Mouse (Mus musculus): Measurements from ENCODE around the gene Tars2.
"Not testable (repeated sequence)": the region's sequence is repeated elsewhere in the genome, so short reads cannot be mapped to it uniquely, and the experiment has no call there.

Tars2 gene

GRCm38 (mm10) chr3:95760106-95760505 lies at the start of gene Tars2:
Gene Tars2 (minus strand): TSS chr3:95760206.
- no peak for DNase-seq

- DNase-seq: no peak
These were observed 48.4 kb upstream of the Tars2 start for GRCm38 (mm10) chr3:95808384-95808783.

GRCm38 (mm10) chr3:95807630-95808029 lies 47.6 kb upstream of the Tars2 start:
- not testable (repeated sequence) for DNase-seq

GRCm38 (mm10) chr3:95806677-95807076 lies 46.7 kb upstream of the Tars2 start:
- DNase-seq: no peak

DNA sequence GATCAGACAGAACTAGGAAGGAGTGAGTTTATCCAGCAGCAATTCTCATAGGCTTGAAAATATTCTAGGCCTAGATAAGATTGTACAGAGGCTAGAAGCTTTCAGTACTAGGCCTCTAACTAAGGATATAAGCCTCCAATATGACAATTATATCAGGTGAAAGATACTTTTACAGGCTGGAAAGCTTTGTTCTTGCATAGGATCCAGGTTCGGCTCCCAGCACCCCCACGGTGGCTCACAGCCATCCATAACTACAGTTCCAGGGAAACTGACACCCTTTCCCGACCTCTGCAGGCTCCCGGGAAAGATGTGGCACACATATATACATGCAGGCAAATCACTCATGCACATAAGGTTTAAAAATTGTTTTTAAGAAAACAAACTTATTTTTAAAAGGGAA lies 43.8 kb upstream of the Tars2 start:
- DNase-seq: no peak

DNA sequence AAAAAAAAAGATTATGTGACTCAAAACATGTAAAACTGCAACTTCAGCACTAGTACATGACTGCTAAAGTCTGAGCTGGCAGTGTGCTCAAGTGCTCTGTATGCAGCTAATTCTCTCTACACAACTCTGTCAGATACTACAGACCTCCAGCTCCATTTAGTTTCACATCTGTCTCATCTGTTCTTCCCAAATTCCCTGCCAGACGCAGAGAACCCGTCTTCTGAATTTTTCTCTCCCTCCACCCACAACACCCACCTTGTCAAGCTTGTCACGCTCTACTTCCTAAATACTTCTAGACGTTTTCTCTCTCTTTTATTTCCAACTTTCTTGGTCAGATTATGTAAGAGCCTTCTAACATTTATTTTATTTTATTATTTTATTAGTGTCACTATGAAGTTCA lies 38.8 kb upstream of the Tars2 start:
- no peak for DNase-seq

GRCm38 (mm10) chr3:95794299-95794698 lies 34.3 kb upstream of the Tars2 start:
- DNase-seq: no peak

GRCm38 (mm10) chr3:95793662-95794061 lies 33.7 kb upstream of the Tars2 start:
- no peak for DNase-seq

- no peak for DNase-seq
These were observed 25.5 kb upstream of the Tars2 start for GRCm38 (mm10) chr3:95785501-95785900.

- peak in 1 of 2 experiments; percentile 36 for DNase-seq
These were observed 12.0 kb upstream of the Tars2 start for GRCm38 (mm10) chr3:95771985-95772384.

GRCm38 (mm10) chr3:95765534-95765933 lies 5.5 kb upstream of the Tars2 start:
- DNase-seq: no peak

- no peak for DNase-seq
These were observed 3.8 kb upstream of the Tars2 start for GRCm38 (mm10) chr3:95763811-95764210.

- peak; percentile 56 to 72 for DNase-seq
These were observed 3.0 kb upstream of the Tars2 start for GRCm38 (mm10) chr3:95762961-95763360.

DNA sequence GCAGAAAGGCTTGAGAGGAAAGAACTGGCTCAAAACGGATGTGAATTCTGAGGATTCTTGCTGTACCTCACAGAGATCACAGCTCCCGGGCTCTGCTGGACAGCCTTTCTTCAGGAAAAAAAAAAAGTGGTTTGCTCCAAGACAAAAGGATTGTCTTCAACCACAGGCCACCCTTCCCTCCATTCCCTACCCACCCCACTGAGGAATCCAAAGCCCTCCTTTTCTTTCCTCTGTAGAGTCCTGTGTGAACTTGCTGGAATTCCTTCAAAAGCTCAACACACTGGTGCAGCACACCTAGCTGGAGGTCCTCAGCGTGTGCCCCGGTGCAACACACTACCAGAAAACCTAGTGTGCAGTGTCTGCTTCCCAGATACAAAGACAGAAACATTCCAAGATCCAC lies 1.8 kb upstream of the Tars2 start:
- DNase-seq: no peak

- no peak for DNase-seq
These were observed 650 bp upstream of the Tars2 start for GRCm38 (mm10) chr3:95760656-95761055.

GRCm38 (mm10) chr3:95758467-95759218 lies 1.4 kb downstream of the Tars2 start:
- no peak for DNase-seq

- DNase-seq: no peak
These were observed 3.2 kb downstream of the Tars2 start for GRCm38 (mm10) chr3:95756808-95757207.

DNA sequence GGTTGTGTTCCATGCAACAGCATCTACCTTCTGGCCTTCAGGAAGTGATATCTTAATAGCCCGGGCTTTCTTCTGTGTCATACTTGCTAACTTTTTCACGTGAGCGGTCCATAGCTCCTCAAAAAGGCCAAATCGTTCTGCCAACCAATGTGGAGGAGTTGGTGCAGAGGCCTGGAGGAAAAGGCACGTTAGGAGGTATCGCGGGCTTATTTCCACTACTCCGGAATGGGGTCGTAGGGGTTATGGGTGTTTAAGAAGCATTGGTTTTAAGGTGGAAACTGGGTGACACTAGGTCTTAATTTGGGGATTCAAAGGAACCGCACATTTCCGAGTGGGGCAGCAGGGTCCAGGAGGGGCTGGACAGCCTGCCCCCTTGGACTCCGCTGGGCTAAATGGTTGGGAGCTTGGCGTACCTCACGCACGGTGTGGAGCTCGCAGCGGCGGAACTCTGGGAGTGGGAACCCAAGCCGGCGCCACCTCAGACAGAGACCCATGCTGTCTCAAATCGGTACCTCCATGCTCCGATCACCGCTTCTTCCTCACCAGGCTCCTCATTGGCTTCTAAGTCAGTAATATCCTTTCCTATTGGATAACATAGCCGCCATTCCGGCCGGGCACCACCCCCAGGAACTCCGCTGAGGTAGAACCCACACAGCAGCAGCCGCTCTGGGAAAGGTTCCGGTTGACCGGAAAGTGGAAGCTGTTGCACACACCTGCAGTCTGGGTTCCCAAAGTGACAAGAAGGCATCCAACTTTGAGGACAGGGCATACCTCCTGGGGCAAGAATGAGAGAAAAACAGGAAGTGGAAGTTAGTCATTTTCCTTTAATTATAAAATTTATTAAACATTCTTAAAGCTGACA lies 5.4 kb downstream of the Tars2 start:
- peak; percentile 95 to 96 for DNase-seq

GRCm38 (mm10) chr3:95752935-95753334 lies 7.1 kb downstream of the Tars2 start:
- no peak for DNase-seq

DNA sequence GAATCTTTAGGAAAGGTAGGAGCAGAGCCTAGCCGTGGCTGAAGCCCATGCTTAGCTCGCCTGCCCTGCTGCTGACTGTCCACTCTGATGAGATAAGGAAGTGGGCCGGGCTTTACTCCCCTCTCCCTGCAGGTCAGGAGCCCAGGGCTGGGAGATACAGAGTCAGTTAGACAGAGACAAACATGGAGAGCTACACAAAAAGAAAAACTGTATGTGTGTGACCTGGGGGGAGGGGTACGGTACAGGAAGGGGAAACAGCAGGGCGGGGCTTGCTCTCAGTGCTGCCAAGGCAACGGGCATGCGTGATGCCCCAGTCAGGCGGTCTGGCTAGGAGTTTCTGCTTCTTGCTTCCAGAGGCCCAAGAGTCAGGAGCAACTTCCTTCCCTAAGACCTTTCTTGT lies 19.6 kb downstream of the Tars2 start:
- DNase-seq: peak; percentile 56 to 62

- peak; percentile 68 to 75 for DNase-seq
These were observed 20.5 kb downstream of the Tars2 start, which contains the start of gene Ecm1 for GRCm38 (mm10) chr3:95739353-95740104. Gene Ecm1 (minus strand): TSS chr3:95739569.

DNA sequence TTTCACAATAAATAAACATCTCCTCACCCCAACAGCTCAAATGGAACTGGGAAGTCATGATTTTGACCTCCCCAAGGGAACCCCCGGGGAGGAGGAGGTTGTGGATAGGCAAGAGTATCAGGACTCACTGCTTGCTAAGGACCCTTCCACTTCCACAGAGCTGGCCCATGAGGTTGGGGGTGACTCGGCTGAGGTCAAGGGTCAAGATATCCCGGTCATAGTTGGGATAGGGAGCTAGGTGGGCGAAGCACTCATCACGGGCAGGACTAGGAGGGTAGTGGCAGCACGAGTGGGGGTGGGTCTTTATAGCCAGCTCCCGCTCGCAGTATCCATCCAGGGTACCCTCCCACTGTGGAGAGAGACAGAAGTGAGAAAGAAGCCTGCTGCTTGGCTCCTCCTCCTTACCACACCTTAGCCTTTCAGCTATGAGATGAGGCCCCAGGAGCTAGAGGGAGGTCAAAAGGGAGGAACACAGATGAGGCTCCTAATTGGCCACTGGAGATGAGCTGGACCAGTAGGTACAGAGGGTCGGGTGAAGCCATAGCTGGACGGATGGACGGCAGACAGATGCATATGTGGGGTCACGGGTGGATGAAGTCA lies 24.8 kb downstream of the Tars2 start:
- no peak for DNase-seq

Data from lung, adult 18-20 months (tissue).